In the genomic region with DNA sequence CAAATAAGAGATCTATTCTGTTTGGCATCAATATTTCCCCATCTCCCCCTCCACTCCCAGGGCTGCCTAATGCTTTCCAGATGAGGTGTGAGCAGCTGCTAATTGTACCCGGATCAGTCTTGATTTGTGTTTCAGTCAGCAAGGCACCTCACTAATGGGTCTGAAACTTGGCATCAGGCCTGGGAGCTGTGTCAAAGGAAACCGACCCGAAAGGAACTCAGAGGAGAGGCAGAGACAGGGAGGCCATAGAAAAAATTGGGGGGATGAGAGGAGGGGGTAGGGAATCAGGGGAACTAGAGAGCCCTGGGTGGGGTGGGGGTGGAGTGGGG, we compare ENCODE assay signal across 8 mouse cellular contexts. TPM values are rescaled to one million over a fixed set of nuclear protein-coding genes. Genes with fewer than 3 reads are reported as not detected.
DNase-seq lines count a peak whose midpoint lies in the region; ATAC-seq and TF ChIP-seq lines count a peak whose summit lies in the region.

No protein-coding gene starts in this region.

- H3K4me2 ChIP-seq in neural tube, embryonic 15.5 days: peak overlapping the region; percentile 13; the same call in 1 of the 2 replicates

- H3K9ac ChIP-seq in neural tube, embryonic 15.5 days (replicated peaks): no peak overlapping the region

- H3K27me3 ChIP-seq in neural tube, embryonic 15.5 days (replicated peaks): no peaks in the 10 kb centered on the region

- no peaks in the 10 kb centered on the region for H3K36me3 ChIP-seq in neural tube, embryonic 15.5 days

- ATAC-seq in neural tube, embryonic 15.5 days (ENCODE audit: low FRiP score): peak; percentile 81

- H3K4me3 ChIP-seq in gastrocnemius, adult 2 months: no peak overlapping the region
- no peak overlapping the region for H3K4me3 ChIP-seq in neural tube, embryonic 15.5 days (replicated peaks)

- no peaks in the 10 kb centered on the region for H3K9me3 ChIP-seq in neural tube, embryonic 15.5 days (replicated peaks)

- DNase-seq in Muller cell, postnatal 12 days (ENCODE audit: inconsistent ontology term): peak; percentile 75
- DNase-seq in cerebellum, postnatal 10 days: peak; percentile 77 to 78
- DNase-seq in gastrocnemius, adult 2 months: peak; percentile 57
- peak; percentile 36 to 60 for DNase-seq in kidney, postnatal 36 days
- no peak for DNase-seq in urinary bladder, postnatal 14 days (ENCODE audit: low spot score)
- no peak for DNase-seq in left cerebral cortex, adult 8-10 months (ENCODE audit: low spot score in 2 of 2)
- DNase-seq in left cerebral cortex, adult 11 months (ENCODE audit: low spot score): no peak

- intact Hi-C loops in gastrocnemius, adult 2 months (cut with DNase I): no loop called here

- TF ChIP-seq CTCF in gastrocnemius, adult 2 months (IDR thresholded peaks at IDR 0.05): no peak

- no peak overlapping the region for H3K27ac ChIP-seq in gastrocnemius, adult 2 months
- H3K27ac ChIP-seq in neural tube, embryonic 15.5 days (replicated peaks): peak overlapping the region; percentile 68

- 14% methylated on average over 3 of the region's 3 CpGs for WGBS in neural tube, embryonic 15.5 days

- peaks cover 18% of the 10 kb centered on the region for H3K4me1 ChIP-seq in neural tube, embryonic 15.5 days

RNA-seq across cellular contexts. Expression of gene Boc, which starts 57.1 kb away (rescaled TPM):
- total RNA-seq in gastrocnemius, adult 2 months (2021): 1 to 10 TPM; 2.6 to 5.0 TPM
- 6.9 and 8.1 TPM in 2 replicates for polyA plus RNA-seq in neural tube, embryonic 15.5 days (2015; fragmentation: Nextera tagmentation; extraction: Ambion mirVana)
- 10 to 100 TPM; 13.9 to 16.8 (median 15.3) TPM for total RNA-seq in left cerebral cortex, adult 8-10 months (2022)

Comparison
In these comparisons a context has a peak if more than half of its experiments do, and no peak if none do; other contexts are left out.
1. DNase-seq: peak in Muller cell, postnatal 12 days (single experiment), cerebellum, postnatal 10 days (2 of 2), gastrocnemius, adult 2 months (single experiment) and kidney, postnatal 36 days (2 of 2); none in urinary bladder, postnatal 14 days (single experiment), left cerebral cortex, adult 8-10 months (0 of 2) and left cerebral cortex, adult 11 months (single experiment).